Mouse (Mus musculus) gastrocnemius, postnatal 14 days (tissue): ENCODE data around the gene Kdr. TPM values are rescaled to one million over a fixed set of nuclear protein-coding genes. Genes with fewer than 3 reads are reported as not detected.

Experiments
- DNase-seq: peaks from one replicate; pipeline ENCODE4 v3.0.0; 2021; ENCODE audit warnings: mixed read lengths
- intact Hi-C: fragments of 180-260 bp; cut with DNase I; formaldehyde crosslinking; loops from one replicate; pipeline ENCODE4 v1.15.1; 2025; ENCODE audit warnings: low total_unique reads
- total RNA-seq, 2 experiments: library from RNA; stranded (reverse); gene quantifications; 2 replicates each; pipeline ENCODE4 v1.2.3; 2021

Gene Kdr
- total RNA-seq, 2 experiments from 2014 or later: 29.8 to 35.8 TPM

GRCm38 (mm10) chr5:75969887-75970286 lies 8.4 kb downstream of the Kdr start:
- intact Hi-C loops: no loop called here
- DNase-seq: no peak

GRCm38 (mm10) chr5:75962558-75962957 lies 15.7 kb downstream of the Kdr start:
- no peak for DNase-seq
- intact Hi-C loops: no loop called here

GRCm38 (mm10) chr5:75961741-75962469 lies 16.4 kb downstream of the Kdr start:
- DNase-seq: no peak

GRCm38 (mm10) chr5:75959809-75960208 lies 18.4 kb downstream of the Kdr start:
- DNase-seq: no peak
- intact Hi-C loops: no loop called here

More at GRCm38 (mm10) chr5:75961741-75962469, 16.4 kb downstream of the Kdr start:
- intact Hi-C loops: no loop called here

- DNase-seq: no peak
- intact Hi-C loops: no loop called here
Observed at GRCm38 (mm10) chr5:75956526-75956925, 21.7 kb downstream of the Kdr start.

GRCm38 (mm10) chr5:75955876-75956275 lies 22.4 kb downstream of the Kdr start:
- intact Hi-C loops: no loop called here
- DNase-seq: no peak

- intact Hi-C loops: no loop called here
- no peak for DNase-seq
Observed at GRCm38 (mm10) chr5:75954778-75955330, 23.4 kb downstream of the Kdr start.

GRCm38 (mm10) chr5:75954218-75954617 lies 24.0 kb downstream of the Kdr start:
- DNase-seq: no peak
- intact Hi-C loops: no loop called here

- no peak for DNase-seq
Observed at GRCm38 (mm10) chr5:75952131-75952795, 26.0 kb downstream of the Kdr start.

GRCm38 (mm10) chr5:75950866-75951265 lies 27.4 kb downstream of the Kdr start:
- intact Hi-C loops: no loop called here
- DNase-seq: no peak

More at GRCm38 (mm10) chr5:75952131-75952795, 26.0 kb downstream of the Kdr start:
- intact Hi-C loops: no loop called here

- no peak for DNase-seq
- intact Hi-C loops: no loop called here
Observed at GRCm38 (mm10) chr5:75945394-75945793, 32.9 kb downstream of the Kdr start.

GRCm38 (mm10) chr5:75943301-75943700 lies 35.0 kb downstream of the Kdr start:
- DNase-seq: no peak
- intact Hi-C loops: no loop called here

- intact Hi-C loops: no loop called here
Observed at GRCm38 (mm10) chr5:75941775-75942580, 36.3 kb downstream of the Kdr start.

GRCm38 (mm10) chr5:75939144-75939732 lies 39.0 kb downstream of the Kdr start:
- intact Hi-C loops: no loop called here
- no peak for DNase-seq

More at GRCm38 (mm10) chr5:75941775-75942580, 36.3 kb downstream of the Kdr start:
- DNase-seq: no peak

GRCm38 (mm10) chr5:75938012-75938411 lies 40.2 kb downstream of the Kdr start:
- intact Hi-C loops: no loop called here

GRCm38 (mm10) chr5:75936223-75936622 lies 42.0 kb downstream of the Kdr start:
- DNase-seq: no peak
- intact Hi-C loops: no loop called here

More at GRCm38 (mm10) chr5:75938012-75938411, 40.2 kb downstream of the Kdr start:
- no peak for DNase-seq

GRCm38 (mm10) chr5:75935225-75935624 lies 43.0 kb downstream of the Kdr start:
- intact Hi-C loops: no loop called here
- no peak for DNase-seq

- DNase-seq: no peak
- intact Hi-C loops: no loop called here
Observed at GRCm38 (mm10) chr5:75934201-75934600, 44.1 kb downstream of the Kdr start.

- intact Hi-C loops: no loop called here
- peak; percentile 76 for DNase-seq
Observed at GRCm38 (mm10) chr5:75933521-75934044, 44.7 kb downstream of the Kdr start.
